Mouse (Mus musculus): ENCODE measurements around the gene Zwilch.

Zwilch gene

DNA sequence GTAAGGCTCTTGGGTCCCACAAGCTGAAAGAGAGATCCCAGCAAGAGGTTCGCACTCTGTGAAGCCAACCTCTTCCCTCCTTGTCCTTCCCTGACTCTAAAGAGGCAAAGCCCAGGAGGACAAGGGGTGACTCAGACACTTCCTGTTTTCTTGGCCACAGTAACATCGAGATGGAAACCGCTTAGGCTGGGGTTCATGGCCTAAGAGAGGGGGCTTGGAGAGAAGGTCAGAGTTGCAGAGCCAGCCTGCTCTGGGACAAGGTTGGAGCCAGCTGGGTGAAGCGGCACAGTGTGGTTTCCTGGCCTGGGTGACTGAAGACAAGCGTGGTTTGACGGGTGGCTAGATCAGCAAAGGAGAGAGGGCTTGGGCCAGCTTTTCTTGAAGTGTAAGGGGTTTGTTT lies 67.6 kb downstream of the Zwilch start:
- DNase-seq (ENCODE audit: low spot score) = no peak

DNA sequence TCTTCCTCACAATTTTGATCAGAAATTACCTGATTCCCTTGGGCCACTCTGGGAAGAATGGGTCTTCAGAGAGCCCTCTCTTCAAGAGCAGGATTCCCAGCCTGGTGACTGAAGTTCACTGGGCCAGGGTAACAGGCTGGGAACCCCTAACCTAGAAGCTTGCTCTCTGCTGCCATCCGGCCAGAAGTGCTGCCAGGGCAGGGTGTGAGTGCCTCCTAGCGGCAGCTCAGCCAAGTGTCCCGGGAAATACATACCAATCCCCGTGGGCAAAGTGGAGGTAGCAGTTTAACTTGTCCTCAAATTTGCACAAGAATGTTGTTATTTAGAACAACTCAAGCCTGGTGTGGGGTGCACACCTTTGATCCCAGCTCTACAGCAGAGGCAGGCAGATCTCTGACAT lies 72.5 kb downstream of the Zwilch start:
- DNase-seq (ENCODE audit: low spot score) = no peak

DNA sequence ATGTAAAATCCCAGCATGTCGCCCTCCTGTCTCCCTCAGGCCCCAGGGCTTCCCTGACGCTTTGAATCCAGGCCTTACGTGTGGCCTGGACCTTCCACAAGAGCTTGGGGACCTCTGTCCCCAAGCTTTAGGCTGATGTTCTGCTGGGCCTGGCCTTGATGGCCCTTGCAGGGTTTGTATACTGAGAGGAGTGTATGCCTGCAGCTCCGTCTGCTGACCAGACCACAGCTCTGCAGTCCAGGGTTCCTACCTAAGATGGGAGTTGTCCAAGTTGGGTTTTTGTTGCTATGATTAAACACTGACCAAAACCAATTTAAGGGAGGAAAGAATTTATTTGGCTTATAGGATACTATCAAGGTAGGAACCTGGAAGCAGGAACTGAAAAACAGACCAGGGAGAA lies 74.6 kb downstream of the Zwilch start:
- no peak for DNase-seq (ENCODE audit: low spot score)

DNA sequence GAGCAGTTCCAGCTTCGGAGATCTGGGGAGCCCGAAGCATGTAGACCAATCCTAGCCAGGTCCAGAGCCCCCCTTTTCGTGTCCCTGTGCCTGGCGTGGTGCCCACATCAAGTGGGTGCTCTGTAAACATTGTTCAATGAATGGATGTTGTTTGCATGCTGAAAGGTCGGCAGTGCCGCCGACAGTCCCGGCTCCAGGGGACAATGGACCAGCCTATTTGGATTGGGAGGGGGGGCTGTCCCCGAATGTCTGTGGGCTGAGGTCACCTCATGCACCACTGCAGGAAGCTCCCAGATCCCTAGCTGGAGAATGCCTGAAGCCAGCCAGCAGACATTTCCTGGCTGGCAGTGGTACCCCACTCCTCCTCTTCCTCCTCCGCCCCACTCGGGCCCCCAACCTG lies 78.8 kb downstream of the Zwilch start:
- no peak for DNase-seq (ENCODE audit: low spot score)

DNA sequence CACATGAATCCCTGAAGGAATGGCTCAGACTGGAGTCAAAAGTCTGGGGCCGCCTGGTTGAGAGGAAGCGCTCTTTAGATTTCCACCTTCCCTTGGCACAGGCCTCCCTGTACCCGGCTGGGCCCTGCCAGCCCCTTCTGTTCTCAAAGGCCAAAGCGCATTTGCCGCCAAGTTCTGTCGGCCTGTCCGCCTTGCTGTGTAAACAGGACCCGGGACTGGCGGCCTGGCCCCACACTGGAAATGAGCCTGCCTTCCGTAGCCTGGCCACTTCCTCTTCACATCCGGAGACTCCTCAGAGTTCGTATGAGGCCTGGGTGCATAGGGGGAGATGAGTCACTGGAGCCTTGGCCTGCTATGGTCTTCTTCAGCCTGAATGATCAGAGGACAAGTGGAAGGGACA lies 83.9 kb downstream of the Zwilch start:
- DNase-seq (ENCODE audit: low spot score) = no peak

DNA sequence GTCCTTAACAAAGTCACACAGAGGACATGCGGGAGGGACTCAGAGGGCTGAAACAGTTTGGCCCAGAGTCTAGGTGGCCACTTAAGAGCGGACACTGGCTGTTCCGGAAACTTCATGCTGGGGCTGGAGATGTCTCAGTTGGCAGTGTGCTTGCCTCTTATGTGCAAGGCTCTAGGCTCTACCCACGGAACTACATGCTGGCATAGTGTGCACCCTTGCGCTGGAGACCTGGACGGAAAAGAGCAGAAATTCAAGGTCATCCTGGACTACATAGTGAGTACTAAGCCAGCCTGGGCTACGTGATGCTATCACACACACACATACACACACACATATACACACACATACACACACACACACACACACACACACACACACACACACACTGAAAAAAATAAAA lies 84.6 kb downstream of the Zwilch start:
- no peak for DNase-seq (ENCODE audit: low spot score)

DNA sequence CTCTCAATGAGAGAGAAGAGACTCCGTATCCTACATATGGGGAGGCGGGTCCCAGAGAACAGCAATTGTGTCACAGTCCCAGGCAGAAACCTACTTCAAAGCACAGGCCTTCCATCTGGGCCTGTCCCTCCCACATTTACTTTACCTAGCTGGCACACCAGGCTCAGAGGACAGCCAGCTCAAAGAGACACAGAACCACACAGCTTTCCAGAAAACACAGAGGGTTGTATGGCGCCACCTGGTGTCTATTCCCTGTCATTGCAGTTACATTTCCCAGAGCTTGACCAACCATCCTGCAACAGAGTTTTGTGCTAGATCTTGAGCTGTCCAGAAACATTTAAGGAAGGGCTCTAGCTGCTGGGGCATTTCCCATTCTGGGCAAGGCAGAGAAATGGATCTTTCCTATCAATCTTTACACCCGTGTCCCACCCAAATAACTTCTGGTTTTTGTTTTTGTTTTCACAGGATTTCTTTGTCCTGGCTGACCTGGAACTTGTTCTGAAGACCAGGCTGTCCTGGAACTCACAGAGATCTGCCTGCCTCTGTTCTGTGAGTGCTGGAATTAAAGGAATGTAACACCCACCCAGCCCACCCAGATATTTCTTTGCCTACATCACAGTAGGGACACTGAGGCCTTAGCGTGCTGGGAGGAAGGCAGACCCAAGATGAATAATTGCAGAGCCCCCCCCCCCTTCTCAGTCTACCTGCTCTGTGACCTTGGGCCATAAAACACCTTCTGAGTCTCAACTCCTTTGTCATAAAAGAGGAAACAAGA lies 85.3 kb downstream of the Zwilch start:
- peak; percentile 47 for DNase-seq (ENCODE audit: low spot score)

Measured in ovary, adult 18-20 months (tissue).